Mouse (Mus musculus): ENCODE data around the gene Samd5.
A peak's percentile ranks its signal among the peaks of the same experiment; 100 is the strongest.

Gene Samd5

GRCm38 (mm10) chr10:9575605-9576004 is 99.4 kb downstream of the Samd5 start:
- peak; percentile 62 for DNase-seq (ENCODE audit: extremely low spot score)

DNA sequence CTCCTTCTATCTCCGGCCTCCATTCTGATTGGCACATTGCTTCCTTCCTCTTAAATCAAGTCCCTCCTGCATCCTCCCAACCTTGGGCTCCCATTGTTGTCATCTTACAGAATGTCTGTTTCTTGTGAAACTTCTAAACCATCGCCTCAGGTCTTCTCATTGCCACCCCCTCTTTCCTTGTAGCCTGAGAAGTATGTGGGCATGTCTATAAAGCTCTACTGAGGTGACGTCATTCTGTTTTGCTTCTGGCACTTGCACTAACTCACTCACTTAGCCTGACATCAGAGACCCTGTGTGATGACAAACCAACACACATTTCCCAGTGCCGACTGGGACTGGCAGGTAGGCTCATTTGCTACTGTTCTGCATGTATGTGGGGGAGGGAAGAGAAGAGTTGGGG is 100.9 kb downstream of the Samd5 start:
- no peak for DNase-seq (ENCODE audit: extremely low spot score)

All from embryo, embryonic 9.5 days (tissue).